Mouse (Mus musculus): ENCODE data around the gene Nicn1. TPM values are rescaled to one million over a fixed set of nuclear protein-coding genes. Genes with fewer than 3 reads are reported as not detected.
A peak's percentile ranks its signal among the peaks of the same experiment; 100 is the strongest.

The Nicn1 gene
- polyA plus RNA-seq, 1 experiment from 2014 or later = 46.9 TPM

DNA sequence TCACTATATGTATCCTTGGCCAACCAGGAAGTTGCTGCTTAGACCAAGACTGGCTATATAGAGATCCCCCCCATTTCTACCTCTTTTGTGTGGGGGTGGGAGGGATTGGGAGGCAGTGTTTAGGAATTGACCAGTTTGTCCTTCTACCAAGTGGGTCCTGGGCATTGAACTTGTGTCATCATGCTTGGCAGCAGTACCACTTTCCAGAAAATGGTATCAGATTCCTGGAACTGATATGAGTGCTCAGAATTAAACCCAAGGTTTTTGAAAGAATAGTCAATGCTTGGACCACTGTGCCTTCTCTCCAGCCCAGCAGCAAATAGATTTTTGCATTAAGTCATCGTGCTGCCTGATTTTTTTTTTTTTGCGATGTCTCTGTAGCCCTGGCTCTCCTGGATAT lies 35.6 kb downstream of the Nicn1 start:
- H3K4me1 ChIP-seq (ENCODE audit: control insufficient read depth, insufficient read depth, low read length) = no peaks in the 10 kb centered on the region
- no peak overlapping the region for H3K4me2 ChIP-seq (replicated peaks; ENCODE audit: low read depth, low read length)
- no peaks in the 10 kb centered on the region for H3K27me3 ChIP-seq (ENCODE audit: control insufficient read depth, insufficient read depth, low read length)
- no peaks in the 10 kb centered on the region for H3K9me3 ChIP-seq (ENCODE audit: control insufficient read depth, low read depth, low read length)
- no peak overlapping the region for H3K27ac ChIP-seq (ENCODE audit: low read length)
- 97% methylated on average over 2 of the region's 2 CpGs for WGBS
- ATAC-seq (ENCODE audit: insufficient number of reproducible peaks, insufficient read depth, low FRiP score, low read depth) = no peak
- H3K9ac ChIP-seq (replicated peaks; ENCODE audit: low read depth, low read length) = no peak overlapping the region
- H3K36me3 ChIP-seq (ENCODE audit: control insufficient read depth, insufficient read depth, low read length) = peaks cover 43% of the 10 kb centered on the region
- no peak overlapping the region for H3K4me3 ChIP-seq (ENCODE audit: low read depth, low read length)

DNA sequence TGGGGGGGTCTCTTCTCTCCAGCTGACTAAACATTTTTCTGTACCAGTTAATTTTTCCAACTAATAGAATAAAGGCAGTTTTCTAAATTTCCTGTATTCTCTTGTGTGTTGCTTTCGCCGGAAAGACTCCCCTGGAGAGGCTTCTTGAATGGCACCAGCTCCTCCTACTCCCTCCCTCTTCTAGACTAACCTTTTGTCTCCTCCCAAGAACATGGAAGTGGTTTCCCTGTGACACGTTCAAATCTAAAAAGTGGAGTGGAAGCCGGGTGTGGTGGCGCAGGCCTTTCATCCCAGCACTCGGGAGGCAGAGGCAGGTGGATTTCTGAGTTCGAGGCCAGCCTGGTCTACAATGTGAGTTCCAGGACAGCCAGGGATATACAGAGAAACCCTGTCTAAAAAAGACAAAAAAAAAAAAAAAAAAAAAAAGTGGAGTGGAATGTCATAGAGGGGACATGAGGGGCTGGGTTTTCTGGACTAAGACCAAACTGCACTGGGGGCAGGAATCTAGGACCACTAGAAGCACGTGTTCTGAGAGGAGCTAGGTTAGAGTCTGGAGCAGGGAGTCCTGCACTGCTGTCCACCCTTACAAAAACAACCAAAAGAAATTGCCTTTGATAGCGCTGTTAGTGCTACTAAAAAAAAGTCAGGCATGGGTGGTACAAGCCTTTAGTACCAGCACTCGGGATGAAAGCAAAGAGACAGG lies 47.8 kb downstream of the Nicn1 start:
- peak overlapping the region; percentile 83 for H3K4me2 ChIP-seq (replicated peaks; ENCODE audit: low read depth, low read length)
- H3K9me3 ChIP-seq (ENCODE audit: control insufficient read depth, low read depth, low read length) = no peaks in the 10 kb centered on the region
- H3K9ac ChIP-seq (replicated peaks; ENCODE audit: low read depth, low read length) = no peak overlapping the region
- ATAC-seq (ENCODE audit: insufficient number of reproducible peaks, insufficient read depth, low FRiP score, low read depth) = no peak
- 67% methylated on average over 10 of the region's 10 CpGs for WGBS
- peaks cover 23% of the 10 kb centered on the region; the same call in 1 of the 2 replicates for H3K4me1 ChIP-seq (ENCODE audit: control insufficient read depth, insufficient read depth, low read length)
- no peaks in the 10 kb centered on the region for H3K27me3 ChIP-seq (ENCODE audit: control insufficient read depth, insufficient read depth, low read length)
- no peak overlapping the region for H3K4me3 ChIP-seq (ENCODE audit: low read depth, low read length)
- peaks cover 32% of the 10 kb centered on the region for H3K36me3 ChIP-seq (ENCODE audit: control insufficient read depth, insufficient read depth, low read length)
- peak overlapping the region; percentile 96; the same call in 1 of the 2 replicates for H3K27ac ChIP-seq (ENCODE audit: low read length)

DNA sequence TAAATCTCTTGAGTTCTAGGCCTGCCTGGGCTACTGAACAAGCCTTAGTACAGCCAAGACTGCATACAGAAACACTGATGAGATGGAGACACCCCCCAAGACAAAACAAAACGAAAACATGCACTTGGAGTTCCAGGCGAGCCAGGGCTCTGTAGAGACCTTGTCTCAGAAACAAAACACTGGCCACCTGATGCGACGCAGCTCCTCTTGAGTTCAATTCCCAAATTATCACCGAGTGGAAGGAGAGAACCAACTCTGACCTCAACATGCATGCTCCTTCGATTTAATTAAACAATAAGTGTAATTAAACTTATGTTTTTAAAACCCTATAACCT lies 48.3 kb downstream of the Nicn1 start:
- Histone ChIP-seq H3K27ac (ENCODE audit: low read length) (peak overlapping the region; percentile 96), H3K27me3 (ENCODE audit: control insufficient read depth, insufficient read depth, low read length) (no peaks in the 10 kb centered on the region), H3K9ac (replicated peaks; ENCODE audit: low read depth, low read length) (no peak overlapping the region), H3K4me2 (replicated peaks; ENCODE audit: low read depth, low read length) (peak overlapping the region; percentile 83), H3K9me3 (ENCODE audit: control insufficient read depth, low read depth, low read length) (no peaks in the 10 kb centered on the region), H3K4me1 (ENCODE audit: control insufficient read depth, insufficient read depth, low read length) (peaks cover 23% of the 10 kb centered on the region; the same call in 1 of the 2 replicates), H3K36me3 (ENCODE audit: control insufficient read depth, insufficient read depth, low read length) (peaks cover 29% of the 10 kb centered on the region), H3K4me3 (ENCODE audit: low read depth, low read length) (peak overlapping the region; percentile 74; the same call in 1 of the 2 replicates)
- 32% methylated on average over 6 of the region's 6 CpGs for WGBS
- ATAC-seq (ENCODE audit: insufficient number of reproducible peaks, insufficient read depth, low FRiP score, low read depth) = no peak

DNA sequence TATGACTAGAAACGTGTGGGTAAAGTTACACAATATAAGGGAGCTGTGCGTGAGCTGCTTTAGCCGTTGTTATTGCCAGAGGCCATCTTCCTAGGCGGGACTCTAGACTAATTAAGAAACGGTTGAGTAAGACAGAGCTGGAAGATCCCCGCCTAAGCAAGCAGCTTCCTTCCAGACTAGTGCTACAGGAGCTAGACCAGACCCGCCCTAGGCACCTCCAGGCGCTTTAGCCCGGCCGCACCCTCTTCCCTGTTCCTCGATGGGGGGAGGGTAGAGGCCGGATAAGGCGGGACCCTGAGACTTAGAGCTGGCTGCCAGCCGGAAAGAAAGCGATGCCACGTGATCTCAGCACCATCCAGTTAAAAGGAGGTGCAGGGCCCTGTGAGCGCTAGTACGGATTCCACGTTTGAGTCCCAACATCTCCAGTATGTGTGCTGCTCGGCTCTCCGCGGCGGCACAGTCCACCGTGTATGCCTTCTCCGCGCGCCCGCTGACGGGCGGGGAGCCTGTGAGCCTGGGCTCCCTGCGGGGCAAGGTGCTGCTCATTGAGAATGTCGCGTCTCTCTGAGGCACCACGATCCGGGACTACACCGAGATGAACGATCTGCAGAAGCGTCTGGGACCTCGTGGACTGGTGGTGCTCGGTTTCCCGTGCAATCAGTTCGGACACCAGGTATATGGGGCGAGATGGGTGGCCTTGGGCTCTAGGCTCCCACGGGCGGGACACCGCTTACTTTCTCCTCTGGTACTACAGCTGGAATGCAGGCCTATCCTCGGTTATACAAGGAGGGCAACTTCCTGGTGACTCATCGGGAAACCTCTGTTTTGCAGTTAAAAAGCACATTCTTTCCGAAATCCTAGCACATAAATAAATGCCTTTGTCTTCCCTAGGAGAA lies 48.9 kb downstream of the Nicn1 start, which contains the start of gene Gpx1:
Gene Gpx1, plus strand, starts transcription at position 18 of the 896 bp plus-strand sequence.
- peaks cover 23% of the 10 kb centered on the region; the same call in 1 of the 2 replicates for H3K4me1 ChIP-seq (ENCODE audit: control insufficient read depth, insufficient read depth, low read length)
- H3K9ac ChIP-seq (replicated peaks; ENCODE audit: low read depth, low read length) = peak within 1 kb of the TSS; percentile 86
- peak within 1 kb of the TSS; percentile 96 for H3K27ac ChIP-seq (ENCODE audit: low read length)
- peak within 1 kb of the TSS; percentile 83 for H3K4me2 ChIP-seq (replicated peaks; ENCODE audit: low read depth, low read length)
- H3K9me3 ChIP-seq (ENCODE audit: control insufficient read depth, low read depth, low read length) = no peaks in the 10 kb centered on the region
- H3K27me3 ChIP-seq (ENCODE audit: control insufficient read depth, insufficient read depth, low read length) = no peaks in the 10 kb centered on the region
- H3K36me3 ChIP-seq (ENCODE audit: control insufficient read depth, insufficient read depth, low read length) = peaks cover 23% of the 10 kb centered on the region
- under 1% methylated on average over 49 of the region's 49 CpGs for WGBS
- peak; percentile 97 for ATAC-seq (ENCODE audit: insufficient number of reproducible peaks, insufficient read depth, low FRiP score, low read depth)
- H3K4me3 ChIP-seq (ENCODE audit: low read depth, low read length) = peak within 1 kb of the TSS; percentile 74

DNA sequence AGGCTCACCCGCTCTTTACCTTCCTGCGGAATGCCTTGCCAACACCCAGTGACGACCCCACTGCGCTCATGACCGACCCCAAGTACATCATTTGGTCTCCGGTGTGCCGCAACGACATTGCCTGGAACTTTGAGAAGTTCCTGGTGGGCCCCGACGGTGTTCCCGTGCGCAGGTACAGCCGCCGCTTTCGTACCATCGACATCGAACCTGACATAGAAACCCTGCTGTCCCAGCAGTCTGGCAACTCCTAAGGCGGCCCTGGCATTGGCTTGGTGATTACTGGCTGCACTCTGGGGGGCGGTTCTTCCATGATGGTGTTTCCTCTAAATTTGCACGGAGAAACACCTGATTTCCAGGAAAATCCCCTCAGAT lies 49.6 kb downstream of the Nicn1 start:
- H3K27ac ChIP-seq (ENCODE audit: low read length) = peak overlapping the region; percentile 96
- H3K4me3 ChIP-seq (ENCODE audit: low read depth, low read length) = peak overlapping the region; percentile 74
- H3K4me2 ChIP-seq (replicated peaks; ENCODE audit: low read depth, low read length) = peak overlapping the region; percentile 83
- no peak for ATAC-seq (ENCODE audit: insufficient number of reproducible peaks, insufficient read depth, low FRiP score, low read depth)
- H3K4me1 ChIP-seq (ENCODE audit: control insufficient read depth, insufficient read depth, low read length) = peaks cover 23% of the 10 kb centered on the region; the same call in 1 of the 2 replicates
- no peaks in the 10 kb centered on the region for H3K9me3 ChIP-seq (ENCODE audit: control insufficient read depth, low read depth, low read length)
- H3K36me3 ChIP-seq (ENCODE audit: control insufficient read depth, insufficient read depth, low read length) = peaks cover 15% of the 10 kb centered on the region
- 8% methylated on average over 20 of the region's 20 CpGs for WGBS
- no peaks in the 10 kb centered on the region for H3K27me3 ChIP-seq (ENCODE audit: control insufficient read depth, insufficient read depth, low read length)
- H3K9ac ChIP-seq (replicated peaks; ENCODE audit: low read depth, low read length) = peak overlapping the region; percentile 86

DNA sequence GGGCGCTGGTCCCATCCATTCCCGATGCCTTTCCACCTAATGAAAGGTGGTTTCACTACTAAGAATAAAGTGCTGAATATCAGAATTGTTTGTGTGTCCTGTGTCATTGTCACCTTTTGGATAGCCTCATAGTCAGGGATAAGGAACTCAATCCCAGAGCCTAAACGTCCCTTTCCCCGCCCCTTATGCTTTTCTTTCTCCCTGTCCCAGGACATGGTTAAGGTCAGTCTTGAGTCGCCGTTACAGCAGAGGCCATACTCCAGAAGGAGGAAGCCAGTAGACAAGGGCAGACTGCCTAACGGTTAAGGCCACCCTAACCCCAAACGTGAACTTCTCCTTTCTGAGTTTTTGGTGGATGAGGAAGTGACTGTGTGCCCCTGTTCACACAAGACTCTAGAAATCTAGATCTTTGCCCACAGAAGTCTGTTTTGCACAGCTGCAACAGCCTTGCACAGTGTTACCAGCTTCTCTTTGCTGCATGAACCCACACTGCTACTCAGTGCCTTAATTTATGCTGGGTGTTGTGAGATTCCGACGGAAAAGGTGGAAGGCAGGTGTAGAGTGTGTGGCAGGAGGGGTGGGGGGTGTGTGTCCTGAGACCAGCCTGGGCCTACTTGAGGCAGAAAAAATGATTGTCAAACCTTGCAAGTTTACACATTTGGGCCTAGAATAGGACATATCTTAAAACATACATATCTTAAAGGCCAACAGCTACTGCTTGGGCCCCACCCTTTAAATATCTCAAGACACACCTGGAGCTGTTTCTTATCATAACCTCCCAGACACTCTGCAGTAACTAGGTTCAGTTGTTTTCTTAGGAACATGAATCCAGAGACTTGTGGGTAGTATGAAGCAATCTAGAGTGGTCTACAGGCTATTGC lies 50.3 kb downstream of the Nicn1 start:
- peaks cover 23% of the 10 kb centered on the region; the same call in 1 of the 2 replicates for H3K4me1 ChIP-seq (ENCODE audit: control insufficient read depth, insufficient read depth, low read length)
- H3K9ac ChIP-seq (replicated peaks; ENCODE audit: low read depth, low read length) = peak overlapping the region; percentile 86
- H3K36me3 ChIP-seq (ENCODE audit: control insufficient read depth, insufficient read depth, low read length) = peaks cover 9% of the 10 kb centered on the region; the same call in 1 of the 2 replicates
- H3K4me3 ChIP-seq (ENCODE audit: low read depth, low read length) = peak overlapping the region; percentile 74
- H3K4me2 ChIP-seq (replicated peaks; ENCODE audit: low read depth, low read length) = peak overlapping the region; percentile 83
- ATAC-seq (ENCODE audit: insufficient number of reproducible peaks, insufficient read depth, low FRiP score, low read depth) = peak; percentile 8; the same call in 1 of the 2 replicates
- peak overlapping the region; percentile 96; the same call in 1 of the 2 replicates for H3K27ac ChIP-seq (ENCODE audit: low read length)
- 51% methylated on average over 10 of the region's 10 CpGs for WGBS
- H3K27me3 ChIP-seq (ENCODE audit: control insufficient read depth, insufficient read depth, low read length) = no peaks in the 10 kb centered on the region
- no peaks in the 10 kb centered on the region for H3K9me3 ChIP-seq (ENCODE audit: control insufficient read depth, low read depth, low read length)

DNA sequence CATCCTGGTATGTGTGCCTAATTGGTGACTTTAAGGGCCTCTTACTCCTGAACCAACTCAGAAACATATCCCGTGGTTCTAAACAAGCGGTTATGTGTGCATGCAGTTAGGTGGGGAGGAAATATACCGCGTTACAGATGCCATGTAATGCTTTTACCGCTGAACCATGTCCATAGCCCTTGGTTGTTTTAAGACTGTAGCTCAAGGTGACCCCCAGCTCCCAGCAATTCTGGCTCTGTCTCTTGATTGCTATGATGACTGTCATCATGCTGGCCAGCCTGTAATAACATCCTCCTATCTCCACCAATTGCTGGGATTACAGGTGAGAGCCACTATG lies 50.9 kb downstream of the Nicn1 start:
- peaks cover 23% of the 10 kb centered on the region; the same call in 1 of the 2 replicates for H3K4me1 ChIP-seq (ENCODE audit: control insufficient read depth, insufficient read depth, low read length)
- no peak overlapping the region for H3K9ac ChIP-seq (replicated peaks; ENCODE audit: low read depth, low read length)
- peak overlapping the region; percentile 96; the same call in 1 of the 2 replicates for H3K27ac ChIP-seq (ENCODE audit: low read length)
- no peaks in the 10 kb centered on the region for H3K9me3 ChIP-seq (ENCODE audit: control insufficient read depth, low read depth, low read length)
- no peak for ATAC-seq (ENCODE audit: insufficient number of reproducible peaks, insufficient read depth, low FRiP score, low read depth)
- peaks cover 4% of the 10 kb centered on the region; the same call in 1 of the 2 replicates for H3K36me3 ChIP-seq (ENCODE audit: control insufficient read depth, insufficient read depth, low read length)
- WGBS = 86% methylated on average over 5 of the region's 5 CpGs
- H3K4me3 ChIP-seq (ENCODE audit: low read depth, low read length) = no peak overlapping the region
- H3K4me2 ChIP-seq (replicated peaks; ENCODE audit: low read depth, low read length) = no peak overlapping the region
- no peaks in the 10 kb centered on the region for H3K27me3 ChIP-seq (ENCODE audit: control insufficient read depth, insufficient read depth, low read length)

DNA sequence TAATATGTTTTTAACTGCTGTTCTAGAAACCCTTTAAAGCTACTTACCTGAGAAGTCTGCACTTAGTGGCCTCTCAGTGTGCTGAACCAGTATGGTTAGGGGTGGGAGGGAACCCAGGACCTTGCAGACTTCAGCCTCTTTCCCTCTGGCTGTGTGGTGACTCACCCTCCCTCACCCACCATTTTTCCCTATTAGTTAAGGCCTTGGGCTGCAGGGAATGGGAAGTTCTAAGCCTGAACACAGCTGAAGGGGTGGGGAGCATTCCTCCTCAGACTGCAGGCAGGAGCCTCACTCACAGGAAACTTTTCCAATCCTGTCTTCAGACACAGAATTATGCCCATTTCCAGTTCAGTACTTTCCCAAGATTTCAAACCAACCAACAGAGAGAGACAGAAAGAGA lies 51.6 kb downstream of the Nicn1 start:
- Histone ChIP-seq H3K4me2 (replicated peaks; ENCODE audit: low read depth, low read length) (no peak overlapping the region), H3K9ac (replicated peaks; ENCODE audit: low read depth, low read length) (no peak overlapping the region), H3K27me3 (ENCODE audit: control insufficient read depth, insufficient read depth, low read length) (no peaks in the 10 kb centered on the region), H3K27ac (ENCODE audit: low read length) (peak overlapping the region; percentile 82), H3K4me1 (ENCODE audit: control insufficient read depth, insufficient read depth, low read length) (peaks cover 23% of the 10 kb centered on the region; the same call in 1 of the 2 replicates), H3K4me3 (ENCODE audit: low read depth, low read length) (no peak overlapping the region), H3K36me3 (ENCODE audit: control insufficient read depth, insufficient read depth, low read length) (peaks cover 4% of the 10 kb centered on the region; the same call in 1 of the 2 replicates), H3K9me3 (ENCODE audit: control insufficient read depth, low read depth, low read length) (no peaks in the 10 kb centered on the region)
- ATAC-seq (ENCODE audit: insufficient number of reproducible peaks, insufficient read depth, low FRiP score, low read depth) = no peak

Measured in stomach, embryonic 14.5 days (tissue).